Mouse (Mus musculus): ENCODE data around the gene Gm35549. TPM values are rescaled to one million over a fixed set of nuclear protein-coding genes. Genes with fewer than 3 reads are reported as not detected.

Gene Gm35549
- not detected for polyA plus RNA-seq (2017; shearing (Covaris generic))

GRCm38 (mm10) chr9:122843760-122844159 is at the start of gene Gm35549:
Gene Gm35549 (minus strand): TSS chr9:122844035.

GRCm38 (mm10) chr9:122885385-122885784 is 41.5 kb upstream of the Gm35549 start, which contains the start of gene Zkscan7:
Gene Zkscan7 (plus strand): TSS chr9:122885685.

GRCm38 (mm10) chr9:122865697-122866166 is 21.9 kb upstream of the Gm35549 start, which contains the start of gene Zfp445:
Gene Zfp445 (minus strand): TSS chr9:122866006.

GRCm38 (mm10) chr9:122805053-122805844 is 38.6 kb downstream of the Gm35549 start, which contains the start of gene Tcaim:
Gene Tcaim (plus strand): TSS chr9:122805539.

Other genes starting within 250 kb of the Gm35549 start
- gene Topaz1, start 96.7 kb downstream of the Gm35549 start, polyA plus RNA-seq (2017; shearing (Covaris generic)), result not detected
- gene Tcaim, start 38.5 kb downstream of the Gm35549 start, polyA plus RNA-seq (2017; shearing (Covaris generic)), result 9.3 TPM
- 50.3 TPM for gene Zfp445, start 22.0 kb upstream of the Gm35549 start, polyA plus RNA-seq (2017; shearing (Covaris generic))
- 2.5 TPM for gene Zkscan7, start 41.6 kb upstream of the Gm35549 start, polyA plus RNA-seq (2017; shearing (Covaris generic))
- 0.24 TPM for gene Zfp105, start 79.0 kb upstream of the Gm35549 start, polyA plus RNA-seq (2017; shearing (Covaris generic))
- 27.5 TPM for gene 1110059G10Rik, start 107.0 kb upstream of the Gm35549 start, polyA plus RNA-seq (2017; shearing (Covaris generic))
- gene Kif15, start 107.0 kb upstream of the Gm35549 start, polyA plus RNA-seq (2017; shearing (Covaris generic)), result 3.2 TPM
- gene Tmem42, start 177.3 kb upstream of the Gm35549 start, polyA plus RNA-seq (2017; shearing (Covaris generic)), result 14.2 TPM
- 1.1 TPM for gene Tgm4, start 190.7 kb upstream of the Gm35549 start, polyA plus RNA-seq (2017; shearing (Covaris generic))